Mouse (Mus musculus) spleen, postnatal 36 days (tissue): ENCODE results near the gene Frmd4a.
"Not testable (repeated sequence)": the region's sequence is repeated elsewhere in the genome, so short reads cannot be mapped to it uniquely, and the experiment has no call there.

ENCODE experiments used
- DNase-seq, 2 experiments: peaks; one replicate each; pipeline ENCODE4 v3.0.0; 2022; ENCODE audit warnings: low spot score in 2 of 2, mixed read lengths in 1 of 2

Gene Frmd4a

GRCm38 (mm10) chr2:4575975-4576374 lies 558.5 kb downstream of the Frmd4a start:
- no peak for DNase-seq

- no peak for DNase-seq
Observed at GRCm38 (mm10) chr2:4578291-4578690, 560.8 kb downstream of the Frmd4a start.

GRCm38 (mm10) chr2:4579357-4580068 lies 562.0 kb downstream of the Frmd4a start:
- no peak for DNase-seq

GRCm38 (mm10) chr2:4580666-4581065 lies 563.1 kb downstream of the Frmd4a start:
- peak; percentile 13 to 19 for DNase-seq

- DNase-seq: no peak
Observed at GRCm38 (mm10) chr2:4582930-4583329, 565.4 kb downstream of the Frmd4a start.

- no peak for DNase-seq
Observed at GRCm38 (mm10) chr2:4584252-4584651, 566.7 kb downstream of the Frmd4a start.

- DNase-seq: no peak
Observed at GRCm38 (mm10) chr2:4586245-4586644, 568.7 kb downstream of the Frmd4a start.

GRCm38 (mm10) chr2:4587685-4588409 lies 570.3 kb downstream of the Frmd4a start:
- DNase-seq: no peak

GRCm38 (mm10) chr2:4591647-4592046 lies 574.1 kb downstream of the Frmd4a start:
- DNase-seq: no peak

- no peak for DNase-seq
Observed at GRCm38 (mm10) chr2:4592666-4593065, 575.1 kb downstream of the Frmd4a start.

GRCm38 (mm10) chr2:4593433-4593832 lies 575.9 kb downstream of the Frmd4a start:
- peak; percentile 19 to 29 for DNase-seq

GRCm38 (mm10) chr2:4593878-4594387 lies 576.4 kb downstream of the Frmd4a start:
- no peak for DNase-seq

GRCm38 (mm10) chr2:4596992-4597391 lies 579.5 kb downstream of the Frmd4a start:
- DNase-seq: no peak

GRCm38 (mm10) chr2:4601034-4601890 lies 583.7 kb downstream of the Frmd4a start:
- peak in 1 of 2 experiments; percentile 18 for DNase-seq

GRCm38 (mm10) chr2:4603361-4603945 lies 585.9 kb downstream of the Frmd4a start:
- DNase-seq: no peak

- DNase-seq: no peak
Observed at GRCm38 (mm10) chr2:4606559-4606958, 589.0 kb downstream of the Frmd4a start.

GRCm38 (mm10) chr2:4608253-4608652 lies 590.7 kb downstream of the Frmd4a start:
- no peak for DNase-seq

GRCm38 (mm10) chr2:4609433-4609832 lies 591.9 kb downstream of the Frmd4a start:
- DNase-seq: no peak

GRCm38 (mm10) chr2:4611295-4611694 lies 593.8 kb downstream of the Frmd4a start:
- no peak for DNase-seq

- no peak for DNase-seq
Observed at GRCm38 (mm10) chr2:4611704-4612103, 594.2 kb downstream of the Frmd4a start.

GRCm38 (mm10) chr2:4614276-4614929 lies 596.9 kb downstream of the Frmd4a start:
- DNase-seq: not testable (repeated sequence)
